Mouse (Mus musculus) liver, postnatal 0 days (tissue): ENCODE measurements around the gene Fetub.

Experiments used
- CTCF ChIP-seq: sonication (generic); IDR thresholded peaks from 2 replicates; pipeline ENCODE4 v1.5.1; 2016; ENCODE audit warnings: antibody characterized with exemption, low read depth
- EP300 ChIP-seq: IDR thresholded peaks from 2 replicates; pipeline ENCODE4 v1.6.1; 2016; ENCODE audit warnings: antibody characterized with exemption, low read depth, mild to moderate bottlenecking

GRCm38 (mm10) chr16:22909290-22909689 lies 8.8 kb upstream of the Fetub start:
- TF ChIP-seq CTCF (no peak), EP300 (no peak)
